8 mouse cellular contexts compared by ENCODE assay signal in the genomic region with DNA sequence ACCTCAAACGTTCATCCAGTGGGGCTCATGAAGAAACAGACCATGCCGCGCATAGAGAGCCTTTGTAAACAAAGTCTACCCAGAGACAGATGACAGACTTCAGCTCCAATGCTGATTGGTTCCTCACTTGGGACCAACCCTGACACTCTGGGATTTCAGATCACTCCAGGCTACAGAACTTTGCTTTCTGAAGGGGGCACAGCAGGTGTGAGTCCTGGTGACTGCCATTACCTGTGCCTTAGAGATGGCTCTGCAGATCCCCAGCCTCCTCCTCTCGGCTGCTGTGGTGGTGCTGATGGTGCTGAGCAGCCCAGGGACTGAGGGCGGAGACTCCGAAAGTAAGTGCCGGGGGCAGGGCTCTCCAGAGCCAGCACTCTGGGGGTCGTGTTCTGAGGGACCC. TPM values are rescaled to one million over a fixed set of nuclear protein-coding genes. Genes with fewer than 3 reads are reported as not detected.
DNase-seq lines count a peak whose midpoint lies in the region; ATAC-seq and TF ChIP-seq lines count a peak whose summit lies in the region.

No protein-coding gene starts in this region.

- H3K27me3 ChIP-seq in hindbrain, embryonic 13.5 days = peaks cover 50% of the 10 kb centered on the region
- peaks cover 21% of the 10 kb centered on the region for H3K27me3 ChIP-seq in lung, postnatal 0 days (replicated peaks; ENCODE audit: insufficient read depth, low read length)

- H3K4me3 ChIP-seq in hindbrain, embryonic 13.5 days = peak overlapping the region; percentile 51
- peak overlapping the region; percentile 38 for H3K4me3 ChIP-seq in lung, postnatal 0 days (ENCODE audit: low read depth, low read length)

- no peaks in the 10 kb centered on the region for H3K9me3 ChIP-seq in hindbrain, embryonic 13.5 days
- H3K9me3 ChIP-seq in lung, postnatal 0 days (ENCODE audit: low read length) = no peaks in the 10 kb centered on the region

- H3K4me1 ChIP-seq in hindbrain, embryonic 13.5 days (replicated peaks) = peaks cover 27% of the 10 kb centered on the region
- peaks cover 6% of the 10 kb centered on the region for H3K4me1 ChIP-seq in lung, postnatal 0 days (ENCODE audit: insufficient read depth, low read depth, low read length)

- peak overlapping the region; percentile 98 for H3K4me2 ChIP-seq in hindbrain, embryonic 13.5 days
- H3K4me2 ChIP-seq in lung, postnatal 0 days (replicated peaks; ENCODE audit: low read depth, low read length) = peak overlapping the region; percentile 62

- H3K36me3 ChIP-seq in hindbrain, embryonic 13.5 days = no peaks in the 10 kb centered on the region
- no peaks in the 10 kb centered on the region for H3K36me3 ChIP-seq in lung, postnatal 0 days (ENCODE audit: insufficient read depth, low read length)

- peak; percentile 98 for ATAC-seq in frontal cortex, adult (ENCODE audit: low TSS enrichment)
- peak; percentile 81 for ATAC-seq in hindbrain, embryonic 13.5 days (ENCODE audit: low FRiP score)
- peak; percentile 88 for ATAC-seq in lung, postnatal 0 days

- no peak for TF ChIP-seq EP300 in lung, postnatal 0 days (IDR thresholded peaks at IDR 0.05)

- H3K9ac ChIP-seq in hindbrain, embryonic 13.5 days = 0 out of 2 replicates have a peak overlapping the region, but pooled peaks have one; percentile 19
- H3K9ac ChIP-seq in lung, postnatal 0 days (replicated peaks; ENCODE audit: low read depth) = no peak overlapping the region

- TF ChIP-seq CTCF in lung, postnatal 0 days (IDR thresholded peaks at IDR 0.05) = no peak

- 0% methylated on average over 8 of the region's 8 CpGs for WGBS in hindbrain, embryonic 13.5 days
- WGBS in lung, postnatal 0 days = 3% methylated on average over 8 of the region's 8 CpGs

- H3K27ac ChIP-seq in hindbrain, embryonic 13.5 days = no peak overlapping the region
- H3K27ac ChIP-seq in lung, postnatal 0 days (ENCODE audit: low read length) = no peak overlapping the region

- peak; percentile 71 for DNase-seq in NIH3T3 (ENCODE audit: low read depth)
- DNase-seq in cerebellum, adult 8-10 months = peak; percentile 56
- DNase-seq in layer of hippocampus, postnatal 10 days (ENCODE audit: low spot score in 2 of 2) = peak; percentile 76 to 83
- peak; percentile 86 for DNase-seq in lung, postnatal 0 days (ENCODE audit: low spot score)
- peak; percentile 50 for DNase-seq in retina, adult 2 months (ENCODE audit: low read depth, low spot score)
- peak; percentile 82 for DNase-seq in thymus, postnatal 25 days

RNA-seq across cellular contexts. Expression of a gene that starts 5.6 kb away (rescaled TPM):
- polyA plus RNA-seq in hindbrain, embryonic 13.5 days (2015; fragmentation: Nextera tagmentation; extraction: Ambion mirVana) = 1.2 and 1.9 TPM in 2 replicates
- total RNA-seq in layer of hippocampus, postnatal 10 days (2021) = 1 to 10 TPM; 1.6 to 1.8 TPM
- polyA plus RNA-seq in lung, postnatal 0 days (2015; fragmentation: Nextera tagmentation; extraction: Ambion mirVana) = 17.8 and 19.2 TPM in 2 replicates

RNA-seq across cellular contexts. Expression of a gene that starts 24.4 kb away (rescaled TPM):
- polyA plus RNA-seq in hindbrain, embryonic 13.5 days (2015; fragmentation: Nextera tagmentation; extraction: Ambion mirVana) = 0.06 TPM in 1 of 2 replicates, not detected in the other
- total RNA-seq in layer of hippocampus, postnatal 10 days (2021) = under 1 TPM; 0.18 to 0.33 TPM
- 0.43 and 1.2 TPM in 2 replicates for polyA plus RNA-seq in lung, postnatal 0 days (2015; fragmentation: Nextera tagmentation; extraction: Ambion mirVana)

RNA-seq across cellular contexts. Expression of a gene that starts 24.6 kb away (rescaled TPM):
- polyA plus RNA-seq in hindbrain, embryonic 13.5 days (2015; fragmentation: Nextera tagmentation; extraction: Ambion mirVana) = 0.30 and 0.35 TPM in 2 replicates
- under 1 TPM; 0.64 to 0.69 TPM for total RNA-seq in layer of hippocampus, postnatal 10 days (2021)
- polyA plus RNA-seq in lung, postnatal 0 days (2015; fragmentation: Nextera tagmentation; extraction: Ambion mirVana) = 15.8 and 20.6 TPM in 2 replicates

RNA-seq across cellular contexts. Expression of a gene that starts 42.6 kb away (rescaled TPM):
- polyA plus RNA-seq in hindbrain, embryonic 13.5 days (2015; fragmentation: Nextera tagmentation; extraction: Ambion mirVana) = 1.5 and 3.4 TPM in 2 replicates
- 1 to 10 TPM; 1.3 to 2.3 TPM for total RNA-seq in layer of hippocampus, postnatal 10 days (2021)
- polyA plus RNA-seq in lung, postnatal 0 days (2015; fragmentation: Nextera tagmentation; extraction: Ambion mirVana) = 11.9 and 12.6 TPM in 2 replicates

RNA-seq across cellular contexts. Expression of a gene that starts 59.7 kb away (rescaled TPM):
- 2.1 and 2.2 TPM in 2 replicates for polyA plus RNA-seq in hindbrain, embryonic 13.5 days (2015; fragmentation: Nextera tagmentation; extraction: Ambion mirVana)
- 1 to 10 TPM; 4.8 to 6.3 TPM for total RNA-seq in layer of hippocampus, postnatal 10 days (2021)
- 23.9 and 26.1 TPM in 2 replicates for polyA plus RNA-seq in lung, postnatal 0 days (2015; fragmentation: Nextera tagmentation; extraction: Ambion mirVana)

Comparison
In these comparisons a context has a peak if more than half of its experiments do, and no peak if none do; other contexts are left out.
1. RNA of a gene that starts 24.6 kb away (polyA plus RNA-seq): 15.8 to 20.6 TPM in lung, postnatal 0 days; 0.30 to 0.35 TPM in hindbrain, embryonic 13.5 days; every median in the first group is over 10 times any median in the second.
2. Peak in every context shown above with its lines, with median percentiles within 50 percentile points of each other: DNase-seq and ATAC-seq.